Mouse (Mus musculus) midbrain, embryonic 11.5 days (tissue): ENCODE measurements at regions not wholly inside any gene's neighbourhood (a gene's known extent, or its start where the extent isn't known, plus 50 kb on each side); places are given as distances from the start of the nearest gene placed in this dataset.
"Not testable (repeated sequence)": the region's sequence is repeated elsewhere in the genome, so short reads cannot be mapped to it uniquely, and the experiment has no call there.

ENCODE experiments used
- ATAC-seq: fragments of 200-750 bp; cut with Nextera tagmentation; 2 replicates; pipeline ENCODE4 v1.8.0; 2017; ENCODE audit warnings: moderate TSS enrichment, moderate library complexity; ENCODE audit not compliant: low FRiP score
- DNase-seq: peaks from one replicate; pipeline ENCODE4 v3.0.0; 2015; ENCODE audit warnings: low spot score; ENCODE audit errors: missing footprints
- H3K27ac ChIP-seq: fragments of 300-500 bp; sonication (generic); 2 replicates; pipeline ENCODE4 v1.5.1; 2014; ENCODE audit warnings: low read depth, low read length
- H3K27me3 ChIP-seq: fragments of 300-500 bp; sonication (generic); 2 replicates; pipeline ENCODE4 v1.6.1; 2014; ENCODE audit warnings: mild to moderate bottlenecking, low read length, moderate library complexity, mixed read lengths; ENCODE audit not compliant: control insufficient read depth, insufficient read depth
- H3K36me3 ChIP-seq: fragments of 300-500 bp; sonication (generic); 2 replicates; pipeline ENCODE4 v1.6.1; 2014; ENCODE audit warnings: mild to moderate bottlenecking, low read length, moderate library complexity, mixed read lengths; ENCODE audit not compliant: control insufficient read depth, insufficient read depth
- H3K4me1 ChIP-seq: fragments of 300-500 bp; sonication (generic); 2 replicates; pipeline ENCODE4 v1.6.1; 2014; ENCODE audit warnings: low read length; ENCODE audit not compliant: control insufficient read depth, insufficient read depth
- H3K4me2 ChIP-seq: fragments of 300-500 bp; sonication (generic); 2 replicates; pipeline ENCODE4 v1.6.1; 2014; ENCODE audit warnings: mild to moderate bottlenecking, moderate library complexity
- H3K4me3 ChIP-seq: fragments of 300-500 bp; sonication (generic); 2 replicates; pipeline ENCODE4 v1.5.1; 2014; ENCODE audit warnings: low read depth, low read length
- H3K9ac ChIP-seq: fragments of 300-500 bp; sonication (generic); 2 replicates; pipeline ENCODE4 v1.6.1; 2014; ENCODE audit warnings: low read length
- H3K9me3 ChIP-seq: fragments of 300-500 bp; sonication (generic); 2 replicates; pipeline ENCODE4 v1.6.1; 2016; ENCODE audit warnings: low read length; ENCODE audit not compliant: control insufficient read depth
- WGBS: fragments of 180-500 bp; shearing (Covaris S2); extraction: QIAGEN DNeasy Blood & Tissue Kit; methylation state at CpG from one replicate; pipeline ENCODE4 v1.1.7; 2014; 5-methylcytosine and 5-hydroxymethylcytosine counted together

GRCm38 (mm10) chr13:4858341-4858740, 249.4 kb upstream of the Akr1e1 start:
- no peak overlapping the region for H3K4me2 ChIP-seq
- no peaks in the 10 kb centered on the region for H3K27me3 ChIP-seq
- H3K9me3 ChIP-seq, result no peaks in the 10 kb centered on the region
- no peak overlapping the region for H3K4me3 ChIP-seq
- WGBS, result 50% methylated on average over 1 of the region's 1 CpGs
- DNase-seq (no peak), ATAC-seq (no peak)
- H3K36me3 ChIP-seq, result no peaks in the 10 kb centered on the region
- H3K9ac ChIP-seq, result no peak overlapping the region
- H3K4me1 ChIP-seq, result no peaks in the 10 kb centered on the region
- H3K27ac ChIP-seq, result no peak overlapping the region

GRCm38 (mm10) chr13:4839481-4839880, 230.5 kb upstream of the Akr1e1 start:
- not testable (repeated sequence) for H3K27ac ChIP-seq, H3K36me3 ChIP-seq, ATAC-seq, H3K9me3 ChIP-seq, H3K4me3 ChIP-seq, H3K9ac ChIP-seq, H3K27me3 ChIP-seq, H3K4me2 ChIP-seq, DNase-seq, H3K4me1 ChIP-seq
- 92% methylated on average over 2 of the region's 2 CpGs for WGBS

DNA sequence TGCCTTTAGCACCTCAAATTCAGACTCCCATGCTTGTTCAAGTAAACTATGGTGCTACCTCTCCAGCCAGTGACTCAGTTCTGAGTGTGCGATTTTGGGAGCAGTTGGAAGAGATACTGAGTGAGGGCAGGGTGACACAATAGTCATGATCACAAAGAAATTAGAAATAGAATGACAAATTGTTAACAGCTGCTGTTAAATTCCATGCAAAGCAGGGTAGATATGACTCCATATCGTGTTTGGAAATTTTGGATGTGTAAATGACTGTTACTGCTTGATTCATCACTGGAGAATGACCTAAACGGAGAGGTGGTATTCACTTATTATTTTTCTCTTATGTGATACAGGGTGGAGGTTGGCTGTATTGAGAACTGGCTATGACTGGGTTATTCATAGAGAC, 217.8 kb upstream of the Akr1e1 start:
- Histone ChIP-seq H3K27me3 (no peaks in the 10 kb centered on the region), H3K36me3 (no peaks in the 10 kb centered on the region), H3K27ac (no peak overlapping the region), H3K9ac (no peak overlapping the region), H3K9me3 (no peaks in the 10 kb centered on the region), H3K4me1 (no peaks in the 10 kb centered on the region), H3K4me3 (no peak overlapping the region), H3K4me2 (no peak overlapping the region)
- WGBS, result 88% methylated on average over 3 of the region's 3 CpGs
- DNase-seq (no peak), ATAC-seq (no peak)

- not testable (repeated sequence) for ATAC-seq, H3K9ac ChIP-seq, H3K27me3 ChIP-seq, H3K36me3 ChIP-seq, H3K4me2 ChIP-seq, H3K4me3 ChIP-seq, H3K9me3 ChIP-seq, H3K27ac ChIP-seq, DNase-seq, H3K4me1 ChIP-seq
- 92% methylated on average over 1 of the region's 1 CpGs for WGBS
Measured at GRCm38 (mm10) chr13:4825749-4826148, 216.8 kb upstream of the Akr1e1 start.

GRCm38 (mm10) chr13:4806876-4807275, 197.9 kb upstream of the Akr1e1 start:
- DNase-seq, result no peak
- H3K27ac ChIP-seq, result no peak overlapping the region
- no peaks in the 10 kb centered on the region for H3K4me1 ChIP-seq
- H3K9me3 ChIP-seq, result no peaks in the 10 kb centered on the region
- H3K9ac ChIP-seq, result no peak overlapping the region
- H3K36me3 ChIP-seq, result no peaks in the 10 kb centered on the region
- no peak overlapping the region for H3K4me3 ChIP-seq
- H3K4me2 ChIP-seq, result no peak overlapping the region
- ATAC-seq, result no peak
- H3K27me3 ChIP-seq, result no peaks in the 10 kb centered on the region
- 90% methylated on average over 2 of the region's 2 CpGs for WGBS

DNA sequence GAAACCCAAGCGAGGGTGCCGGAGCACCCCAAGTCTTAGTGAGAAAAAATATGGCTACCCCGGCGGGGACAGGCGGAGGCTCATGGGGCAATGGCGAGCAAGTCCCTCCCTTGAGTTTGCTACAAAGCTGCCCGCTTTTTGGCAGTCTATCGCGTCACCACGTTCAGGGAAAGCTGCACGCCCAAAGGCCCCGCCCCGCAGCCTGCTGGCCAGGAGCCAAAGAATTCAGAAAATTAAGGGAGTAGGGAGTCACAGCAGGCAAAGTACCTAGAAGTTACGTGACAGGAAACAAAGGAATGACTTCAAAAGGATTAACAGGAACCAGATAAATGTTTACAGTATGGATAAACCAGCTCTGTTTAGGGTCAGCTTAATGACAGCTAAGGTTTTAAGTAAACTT, 191.7 kb upstream of the Akr1e1 start:
- 87% methylated on average over 14 of the region's 14 CpGs for WGBS

DNA sequence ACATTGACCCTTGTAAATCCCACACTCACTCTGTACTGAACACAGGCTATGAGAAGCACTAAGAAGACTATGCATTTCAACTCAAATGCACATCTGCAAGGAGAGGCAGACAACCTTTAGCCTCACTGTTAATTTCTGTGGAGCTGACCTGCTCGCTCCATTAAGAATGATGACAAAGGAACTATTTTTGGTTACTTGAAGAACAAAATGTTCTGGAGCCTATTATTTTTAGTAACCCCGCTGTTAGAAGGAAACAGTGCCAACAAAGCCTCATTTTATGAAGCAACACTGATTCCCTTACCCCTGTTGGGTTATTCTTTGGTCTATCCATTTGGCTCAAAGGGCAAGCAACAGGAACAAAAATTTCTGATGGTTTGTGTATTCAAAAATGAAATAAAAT, 182.2 kb upstream of the Akr1e1 start:
- Histone ChIP-seq H3K27ac (no peak overlapping the region), H3K4me3 (no peak overlapping the region), H3K36me3 (no peaks in the 10 kb centered on the region), H3K27me3 (no peaks in the 10 kb centered on the region), H3K4me1 (no peaks in the 10 kb centered on the region), H3K9me3 (no peaks in the 10 kb centered on the region), H3K4me2 (no peak overlapping the region), H3K9ac (no peak overlapping the region)
- 80% methylated on average over 2 of the region's 2 CpGs for WGBS
- DNase-seq (no peak), ATAC-seq (no peak)

More for the DNA sequence above, 191.7 kb upstream of the Akr1e1 start:
- Histone ChIP-seq H3K27ac (no peak overlapping the region), H3K9ac (no peak overlapping the region), H3K4me1 (no peaks in the 10 kb centered on the region), H3K4me2 (no peak overlapping the region), H3K4me3 (no peak overlapping the region), H3K36me3 (no peaks in the 10 kb centered on the region), H3K27me3 (no peaks in the 10 kb centered on the region), H3K9me3 (peaks cover 4% of the 10 kb centered on the region; the same call in 1 of the 2 replicates)
- ATAC-seq, result no peak
- DNase-seq, result no peak

DNA sequence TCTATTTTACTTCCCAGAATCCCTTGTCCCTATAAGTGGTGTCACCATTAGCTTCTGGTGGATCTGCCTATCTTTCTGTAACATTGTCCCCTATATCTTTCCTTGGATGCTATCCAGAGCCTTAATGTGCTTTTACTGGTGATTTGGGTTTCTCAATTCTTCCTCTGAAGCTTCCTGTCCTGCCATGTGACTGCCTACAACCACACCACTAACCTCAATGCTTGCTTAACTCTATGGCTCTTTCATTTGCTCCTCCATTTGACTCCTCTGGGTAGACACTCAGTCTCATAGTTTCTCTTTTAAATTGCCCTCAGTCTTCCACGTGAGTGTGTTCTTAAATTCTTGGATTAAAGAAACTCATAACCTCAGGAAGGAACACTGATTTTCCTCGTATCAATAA, 181.4 kb upstream of the Akr1e1 start:
- H3K9me3 ChIP-seq, result no peaks in the 10 kb centered on the region
- no peak overlapping the region for H3K9ac ChIP-seq
- DNase-seq (no peak), ATAC-seq (no peak)
- H3K36me3 ChIP-seq, result no peaks in the 10 kb centered on the region
- WGBS, result 72% methylated on average over 2 of the region's 2 CpGs
- no peak overlapping the region for H3K4me3 ChIP-seq
- no peak overlapping the region for H3K4me2 ChIP-seq
- no peaks in the 10 kb centered on the region for H3K4me1 ChIP-seq
- H3K27ac ChIP-seq, result no peak overlapping the region
- no peaks in the 10 kb centered on the region for H3K27me3 ChIP-seq

- no peaks in the 10 kb centered on the region for H3K27me3 ChIP-seq
- H3K4me2 ChIP-seq, result no peak overlapping the region
- H3K9ac ChIP-seq, result no peak overlapping the region
- 56% methylated on average over 3 of the region's 3 CpGs for WGBS
- H3K4me1 ChIP-seq, result no peaks in the 10 kb centered on the region
- ATAC-seq, result no peak
- no peaks in the 10 kb centered on the region for H3K36me3 ChIP-seq
- DNase-seq, result no peak
- H3K27ac ChIP-seq, result no peak overlapping the region
- no peaks in the 10 kb centered on the region for H3K9me3 ChIP-seq
- H3K4me3 ChIP-seq, result no peak overlapping the region
Measured at GRCm38 (mm10) chr13:4783290-4783689, 174.3 kb upstream of the Akr1e1 start.

GRCm38 (mm10) chr13:4778264-4778823, 169.4 kb upstream of the Akr1e1 start:
- ATAC-seq, H3K4me2 ChIP-seq, H3K4me3 ChIP-seq, H3K27ac ChIP-seq, DNase-seq, H3K9ac ChIP-seq, H3K36me3 ChIP-seq, H3K4me1 ChIP-seq, H3K27me3 ChIP-seq, H3K9me3 ChIP-seq: not testable (repeated sequence)
- 78% methylated on average over 3 of the region's 3 CpGs for WGBS
